Mouse (Mus musculus): ENCODE measurements around the gene Vsig8. TPM values are rescaled to one million over a fixed set of nuclear protein-coding genes. Genes with fewer than 3 reads are reported as not detected.

The Vsig8 gene
- polyA plus RNA-seq, 1 experiment from 2014 or later, result not detected

GRCm38 (mm10) chr1:172535116-172535515, 20.6 kb upstream of the Vsig8 start:
- DNase-seq (ENCODE audit: low spot score) (no peak), ATAC-seq (replicated peaks; ENCODE audit: low FRiP score) (no peak)
- Histone ChIP-seq H3K4me3 (ENCODE audit: low read depth, low read length) (no peak overlapping the region), H3K4me1 (replicated peaks; ENCODE audit: control insufficient read depth, insufficient read depth, low read length) (peaks cover 3% of the 10 kb centered on the region; the same call in 1 of the 2 replicates), H3K9me3 (ENCODE audit: control insufficient read depth, low read length) (no peaks in the 10 kb centered on the region), H3K36me3 (ENCODE audit: control insufficient read depth, insufficient read depth, low read length) (no peaks in the 10 kb centered on the region), H3K27ac (ENCODE audit: low read depth, low read length) (no peak overlapping the region), H3K9ac (ENCODE audit: low read length) (no peak overlapping the region), H3K27me3 (ENCODE audit: control insufficient read depth, insufficient read depth, low read length) (no peaks in the 10 kb centered on the region), H3K4me2 (ENCODE audit: low read depth, low read length, severe bottlenecking) (no peak overlapping the region)
- WGBS, result 85% methylated on average over 16 of the region's 16 CpGs

GRCm38 (mm10) chr1:172539827-172540226, 15.9 kb upstream of the Vsig8 start:
- DNase-seq (ENCODE audit: low spot score), result no peak

DNA sequence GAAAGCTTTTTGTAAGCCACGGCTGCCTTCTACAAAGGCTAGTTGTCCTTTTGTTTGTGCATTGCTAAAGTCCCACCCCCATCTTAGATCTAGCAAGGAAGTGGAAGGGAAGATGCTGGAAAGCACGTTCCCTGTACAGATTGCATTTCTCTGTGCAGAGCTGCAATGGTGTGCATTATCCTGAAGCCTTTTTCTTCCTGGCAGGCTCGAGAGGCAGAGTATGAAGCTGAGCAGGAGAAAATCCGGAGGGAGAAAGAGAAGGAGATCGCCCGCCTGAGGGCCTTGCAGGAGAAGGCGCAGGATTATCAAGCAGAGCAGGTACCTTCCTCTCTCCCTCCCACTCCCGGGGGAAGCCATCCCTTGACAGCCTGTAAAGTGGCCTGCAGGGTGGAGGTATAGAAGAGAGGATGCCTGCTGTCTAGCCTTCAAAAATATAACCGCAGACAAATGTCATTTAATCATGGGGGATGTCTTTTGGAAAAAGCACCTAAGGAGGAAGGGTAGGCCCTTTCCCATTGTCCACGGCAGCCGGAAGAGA, 15.4 kb upstream of the Vsig8 start:
- peak overlapping the region; percentile 32 for H3K9ac ChIP-seq (ENCODE audit: low read length)
- DNase-seq (ENCODE audit: low spot score), result no peak
- no peak overlapping the region for H3K27ac ChIP-seq (ENCODE audit: low read depth, low read length)
- WGBS, result 46% methylated on average over 11 of the region's 11 CpGs
- no peak overlapping the region for H3K4me2 ChIP-seq (ENCODE audit: low read depth, low read length, severe bottlenecking)
- no peak overlapping the region for H3K4me3 ChIP-seq (ENCODE audit: low read depth, low read length)
- peaks cover 1% of the 10 kb centered on the region; the same call in 1 of the 2 replicates for H3K4me1 ChIP-seq (replicated peaks; ENCODE audit: control insufficient read depth, insufficient read depth, low read length)
- ATAC-seq (replicated peaks; ENCODE audit: low FRiP score), result no peak
- no peaks in the 10 kb centered on the region for H3K9me3 ChIP-seq (ENCODE audit: control insufficient read depth, low read length)
- no peaks in the 10 kb centered on the region for H3K27me3 ChIP-seq (ENCODE audit: control insufficient read depth, insufficient read depth, low read length)
- no peaks in the 10 kb centered on the region for H3K36me3 ChIP-seq (ENCODE audit: control insufficient read depth, insufficient read depth, low read length)

More at GRCm38 (mm10) chr1:172539827-172540226, 15.9 kb upstream of the Vsig8 start:
- Histone ChIP-seq H3K4me1 (replicated peaks; ENCODE audit: control insufficient read depth, insufficient read depth, low read length) (peaks cover 1% of the 10 kb centered on the region; the same call in 1 of the 2 replicates), H3K27me3 (ENCODE audit: control insufficient read depth, insufficient read depth, low read length) (no peaks in the 10 kb centered on the region), H3K4me2 (ENCODE audit: low read depth, low read length, severe bottlenecking) (no peak overlapping the region), H3K36me3 (ENCODE audit: control insufficient read depth, insufficient read depth, low read length) (no peaks in the 10 kb centered on the region), H3K4me3 (ENCODE audit: low read depth, low read length) (no peak overlapping the region), H3K9ac (ENCODE audit: low read length) (no peak overlapping the region; the same call in 1 of the 2 replicates), H3K27ac (ENCODE audit: low read depth, low read length) (no peak overlapping the region), H3K9me3 (ENCODE audit: control insufficient read depth, low read length) (no peaks in the 10 kb centered on the region)
- ATAC-seq (replicated peaks; ENCODE audit: low FRiP score), result 0 out of 2 replicates have a peak, but pooled peaks have one; percentile 22
- 65% methylated on average over 6 of the region's 6 CpGs for WGBS

DNA sequence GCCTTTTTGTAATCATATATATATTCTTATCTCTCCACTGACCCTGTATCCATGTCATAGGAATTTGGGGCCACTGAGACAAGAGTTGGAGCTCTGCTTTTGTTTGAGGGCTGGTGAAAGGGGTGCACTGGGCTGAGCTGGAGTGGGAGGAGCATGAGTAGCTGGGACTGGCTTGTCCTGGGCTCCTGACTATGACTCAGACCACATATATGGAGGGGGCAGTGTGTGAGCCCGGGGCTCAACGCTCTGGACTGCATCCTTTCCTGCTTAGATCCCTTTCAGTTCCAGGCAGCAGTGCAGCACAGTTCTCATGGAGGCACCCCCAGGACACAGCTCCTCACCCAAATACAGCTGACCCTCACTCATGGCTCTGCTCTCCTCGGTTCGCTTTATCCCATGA, 9.7 kb upstream of the Vsig8 start:
- Histone ChIP-seq H3K9ac (ENCODE audit: low read length) (no peak overlapping the region), H3K4me1 (replicated peaks; ENCODE audit: control insufficient read depth, insufficient read depth, low read length) (peaks cover 14% of the 10 kb centered on the region), H3K4me2 (ENCODE audit: low read depth, low read length, severe bottlenecking) (no peak overlapping the region), H3K9me3 (ENCODE audit: control insufficient read depth, low read length) (no peaks in the 10 kb centered on the region), H3K27me3 (ENCODE audit: control insufficient read depth, insufficient read depth, low read length) (no peaks in the 10 kb centered on the region), H3K27ac (ENCODE audit: low read depth, low read length) (no peak overlapping the region), H3K4me3 (ENCODE audit: low read depth, low read length) (no peak overlapping the region), H3K36me3 (ENCODE audit: control insufficient read depth, insufficient read depth, low read length) (no peaks in the 10 kb centered on the region)
- ATAC-seq (replicated peaks; ENCODE audit: low FRiP score), result no peak
- no peak for DNase-seq (ENCODE audit: low spot score)
- WGBS, result 88% methylated on average over 4 of the region's 4 CpGs

- Histone ChIP-seq H3K27me3 (ENCODE audit: control insufficient read depth, insufficient read depth, low read length) (no peaks in the 10 kb centered on the region), H3K4me3 (ENCODE audit: low read depth, low read length) (no peak overlapping the region), H3K4me1 (replicated peaks; ENCODE audit: control insufficient read depth, insufficient read depth, low read length) (peaks cover 17% of the 10 kb centered on the region), H3K27ac (ENCODE audit: low read depth, low read length) (no peak overlapping the region), H3K4me2 (ENCODE audit: low read depth, low read length, severe bottlenecking) (no peak overlapping the region), H3K9me3 (ENCODE audit: control insufficient read depth, low read length) (no peaks in the 10 kb centered on the region), H3K9ac (ENCODE audit: low read length) (no peak overlapping the region), H3K36me3 (ENCODE audit: control insufficient read depth, insufficient read depth, low read length) (no peaks in the 10 kb centered on the region)
- WGBS, result 49% methylated on average over 7 of the region's 7 CpGs
- ATAC-seq (replicated peaks; ENCODE audit: low FRiP score) (no peak), DNase-seq (ENCODE audit: low spot score) (no peak)
These were observed 7.2 kb upstream of the Vsig8 start for GRCm38 (mm10) chr1:172548501-172548900.

DNA sequence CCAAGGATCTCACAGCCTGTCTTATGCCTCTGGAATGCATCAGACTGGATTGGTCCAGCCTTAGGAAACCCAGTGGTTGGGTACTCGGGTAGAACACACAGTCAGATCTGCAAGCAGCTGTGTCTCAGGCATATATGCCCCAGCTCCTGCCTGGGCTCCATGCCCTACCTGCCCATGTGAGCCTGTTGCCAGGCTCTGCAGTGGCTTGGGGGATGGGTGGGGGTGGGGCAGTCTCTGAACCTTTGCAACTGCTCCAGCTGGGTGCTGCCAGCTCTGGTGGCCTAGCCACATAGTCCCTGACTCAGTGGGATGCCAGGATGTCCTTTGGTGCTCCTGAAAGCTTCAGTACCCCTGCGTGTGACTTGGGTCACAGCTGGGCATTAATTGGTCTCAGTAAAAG, 6.4 kb upstream of the Vsig8 start:
- Histone ChIP-seq H3K4me1 (replicated peaks; ENCODE audit: control insufficient read depth, insufficient read depth, low read length) (peaks cover 17% of the 10 kb centered on the region), H3K27ac (ENCODE audit: low read depth, low read length) (no peak overlapping the region), H3K4me2 (ENCODE audit: low read depth, low read length, severe bottlenecking) (peak overlapping the region; percentile 71; the same call in 1 of the 2 replicates), H3K4me3 (ENCODE audit: low read depth, low read length) (no peak overlapping the region), H3K9ac (ENCODE audit: low read length) (no peak overlapping the region), H3K36me3 (ENCODE audit: control insufficient read depth, insufficient read depth, low read length) (no peaks in the 10 kb centered on the region), H3K9me3 (ENCODE audit: control insufficient read depth, low read length) (no peaks in the 10 kb centered on the region), H3K27me3 (ENCODE audit: control insufficient read depth, insufficient read depth, low read length) (no peaks in the 10 kb centered on the region)
- 4% methylated on average over 2 of the region's 2 CpGs for WGBS
- DNase-seq (ENCODE audit: low spot score) (no peak), ATAC-seq (replicated peaks; ENCODE audit: low FRiP score) (no peak)

GRCm38 (mm10) chr1:172549717-172550116, 6.0 kb upstream of the Vsig8 start:
- Histone ChIP-seq H3K27ac (ENCODE audit: low read depth, low read length) (no peak overlapping the region), H3K9me3 (ENCODE audit: control insufficient read depth, low read length) (no peaks in the 10 kb centered on the region), H3K4me2 (ENCODE audit: low read depth, low read length, severe bottlenecking) (peak overlapping the region; percentile 71), H3K4me1 (replicated peaks; ENCODE audit: control insufficient read depth, insufficient read depth, low read length) (peaks cover 17% of the 10 kb centered on the region), H3K27me3 (ENCODE audit: control insufficient read depth, insufficient read depth, low read length) (no peaks in the 10 kb centered on the region), H3K9ac (ENCODE audit: low read length) (peak overlapping the region; percentile 52; the same call in 1 of the 2 replicates), H3K4me3 (ENCODE audit: low read depth, low read length) (peak overlapping the region; percentile 42), H3K36me3 (ENCODE audit: control insufficient read depth, insufficient read depth, low read length) (no peaks in the 10 kb centered on the region)
- DNase-seq (ENCODE audit: low spot score) (no peak), ATAC-seq (replicated peaks; ENCODE audit: low FRiP score) (no peak)
- WGBS, result 3% methylated on average over 8 of the region's 8 CpGs

GRCm38 (mm10) chr1:172550551-172550951, 5.2 kb upstream of the Vsig8 start:
- H3K4me1 ChIP-seq (replicated peaks; ENCODE audit: control insufficient read depth, insufficient read depth, low read length), result peaks cover 17% of the 10 kb centered on the region
- H3K27ac ChIP-seq (ENCODE audit: low read depth, low read length), result no peak overlapping the region
- H3K9me3 ChIP-seq (ENCODE audit: control insufficient read depth, low read length), result no peaks in the 10 kb centered on the region
- peak overlapping the region; percentile 42 for H3K4me3 ChIP-seq (ENCODE audit: low read depth, low read length)
- no peaks in the 10 kb centered on the region for H3K36me3 ChIP-seq (ENCODE audit: control insufficient read depth, insufficient read depth, low read length)
- ATAC-seq (replicated peaks; ENCODE audit: low FRiP score) (peak; percentile 94), DNase-seq (ENCODE audit: low spot score) (peak; percentile 75)
- no peaks in the 10 kb centered on the region for H3K27me3 ChIP-seq (ENCODE audit: control insufficient read depth, insufficient read depth, low read length)
- peak overlapping the region; percentile 71 for H3K4me2 ChIP-seq (ENCODE audit: low read depth, low read length, severe bottlenecking)
- WGBS, result under 1% methylated on average over 8 of the region's 8 CpGs
- H3K9ac ChIP-seq (ENCODE audit: low read length), result peak overlapping the region; percentile 52

DNA sequence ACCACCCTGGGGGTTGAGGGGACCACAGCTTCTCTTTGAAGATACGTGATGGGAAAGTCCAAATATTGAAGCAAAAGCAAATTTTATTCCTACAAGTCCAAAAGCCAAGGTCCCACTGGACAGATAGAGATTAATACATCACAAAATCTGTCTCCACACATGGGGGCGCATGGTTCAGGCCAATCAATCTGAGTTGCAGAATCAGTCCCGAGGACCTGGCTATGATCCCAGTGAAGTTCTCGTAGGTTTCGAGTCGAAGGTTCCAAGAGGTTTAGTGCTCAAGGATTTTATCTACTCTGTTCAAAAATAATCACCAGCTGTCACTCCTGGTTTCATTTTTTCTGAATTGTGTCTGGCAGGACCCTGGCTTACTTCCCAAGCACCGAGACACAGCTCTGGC, 4.7 kb upstream of the Vsig8 start:
- Histone ChIP-seq H3K9ac (ENCODE audit: low read length) (peak overlapping the region; percentile 52), H3K4me1 (replicated peaks; ENCODE audit: control insufficient read depth, insufficient read depth, low read length) (peaks cover 17% of the 10 kb centered on the region), H3K4me3 (ENCODE audit: low read depth, low read length) (peak overlapping the region; percentile 42; the same call in 1 of the 2 replicates), H3K9me3 (ENCODE audit: control insufficient read depth, low read length) (no peaks in the 10 kb centered on the region), H3K4me2 (ENCODE audit: low read depth, low read length, severe bottlenecking) (peak overlapping the region; percentile 71; the same call in 1 of the 2 replicates), H3K36me3 (ENCODE audit: control insufficient read depth, insufficient read depth, low read length) (no peaks in the 10 kb centered on the region), H3K27ac (ENCODE audit: low read depth, low read length) (no peak overlapping the region), H3K27me3 (ENCODE audit: control insufficient read depth, insufficient read depth, low read length) (no peaks in the 10 kb centered on the region)
- no peak for DNase-seq (ENCODE audit: low spot score)
- peak; percentile 5; the same call in 1 of the 2 replicates for ATAC-seq (replicated peaks; ENCODE audit: low FRiP score)
- 54% methylated on average over 7 of the region's 7 CpGs for WGBS

Data from forebrain, embryonic 11.5 days (tissue).